Mouse (Mus musculus): ENCODE results near the gene Hist1h2ah.

Gene Hist1h2ah

DNA sequence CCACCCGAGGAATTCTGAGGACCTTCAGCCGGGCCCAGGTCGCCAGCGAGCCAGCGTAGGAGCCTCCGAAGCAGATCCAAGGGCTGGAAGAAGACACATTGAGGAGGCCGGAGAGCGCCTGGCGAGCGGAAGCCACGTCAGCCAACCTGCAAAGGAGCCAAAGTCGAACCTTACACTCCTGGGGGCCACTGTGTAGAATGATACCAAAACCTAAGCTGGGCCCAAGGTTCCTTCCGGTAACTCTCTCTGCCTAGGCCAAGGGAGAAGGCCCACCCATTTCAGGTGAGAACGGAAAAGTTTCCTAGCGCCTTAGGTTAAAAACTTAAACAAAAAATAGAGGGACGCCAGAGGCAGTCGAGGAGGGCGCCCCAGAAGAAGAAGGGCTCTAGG lies 28.3 kb downstream of the Hist1h2ah start:
- DNase-seq: no peak

DNA sequence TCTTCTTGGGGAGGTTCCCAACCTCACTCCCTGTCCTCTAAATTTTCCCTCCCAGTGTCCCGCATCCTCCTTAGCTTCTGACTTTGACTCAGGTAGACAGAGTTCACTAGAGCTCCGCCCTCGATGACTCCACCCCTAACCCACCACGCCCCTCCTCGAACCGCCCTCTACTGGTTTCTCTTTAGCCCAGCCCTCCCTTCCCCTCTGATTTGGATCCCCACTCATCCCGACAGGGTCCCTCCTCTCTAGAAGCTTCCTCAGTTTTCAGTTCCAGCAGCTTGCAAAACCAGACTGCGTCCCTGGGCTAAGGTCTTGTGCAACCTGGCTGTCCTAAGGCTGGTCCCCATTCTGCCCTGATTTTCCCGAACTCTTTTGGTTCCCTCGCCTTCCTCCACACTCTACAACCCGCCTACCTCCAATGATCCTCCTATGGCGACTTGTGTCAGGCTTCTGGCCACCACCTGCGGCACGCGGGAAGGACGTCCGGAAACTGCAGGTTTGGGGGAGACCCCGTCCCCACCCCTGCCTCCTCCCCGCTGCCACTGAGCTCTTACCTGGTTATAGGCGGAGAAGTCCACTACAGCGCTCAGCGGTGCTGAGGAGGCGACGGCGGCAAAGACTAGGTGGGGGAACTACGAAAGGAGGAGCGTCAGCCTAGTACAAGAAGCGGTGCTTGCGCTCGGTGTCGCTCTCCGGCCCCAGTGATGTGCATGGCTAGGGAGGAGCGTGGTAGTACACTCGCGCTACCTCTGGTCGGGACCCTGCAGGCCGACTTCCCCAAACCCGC lies 28.8 kb downstream of the Hist1h2ah start:
- DNase-seq: no peak

DNA sequence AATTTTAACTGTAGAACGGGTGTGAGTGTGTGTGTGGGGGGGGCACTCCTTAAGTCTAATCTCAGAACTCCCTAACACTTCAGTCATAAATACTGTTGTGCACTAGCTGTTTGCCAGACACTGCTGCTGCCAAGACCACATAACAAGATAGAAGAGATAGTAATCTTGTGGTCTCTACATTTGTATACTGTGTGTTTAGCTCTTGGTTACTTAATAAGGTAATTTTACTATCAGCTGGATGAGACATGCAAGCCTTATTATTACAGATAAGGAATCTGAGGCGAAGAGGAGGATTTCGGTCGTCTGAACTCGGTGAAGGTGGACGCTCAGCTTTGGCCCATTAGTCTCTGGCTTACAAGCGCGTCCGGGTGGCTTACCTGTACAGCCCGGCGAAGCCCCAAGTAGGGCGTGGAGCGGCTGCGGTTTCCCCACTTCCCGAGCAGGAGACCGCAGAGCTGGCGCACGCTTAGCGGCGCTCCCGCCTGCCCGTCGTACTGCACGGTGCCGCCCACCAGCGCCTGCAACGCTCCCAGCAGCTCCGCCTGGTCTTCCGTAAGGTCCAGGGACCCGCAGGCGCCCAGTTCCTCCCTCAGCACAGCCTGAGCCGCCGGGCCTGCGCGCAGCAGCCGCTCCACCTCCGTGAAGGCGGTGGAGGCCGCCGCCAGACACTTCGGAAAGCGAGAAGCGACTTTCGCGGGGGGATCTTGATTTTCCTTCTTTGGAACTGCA lies 29.6 kb downstream of the Hist1h2ah start:
- peak in 1 of 2 experiments; percentile 38 for DNase-seq

DNA sequence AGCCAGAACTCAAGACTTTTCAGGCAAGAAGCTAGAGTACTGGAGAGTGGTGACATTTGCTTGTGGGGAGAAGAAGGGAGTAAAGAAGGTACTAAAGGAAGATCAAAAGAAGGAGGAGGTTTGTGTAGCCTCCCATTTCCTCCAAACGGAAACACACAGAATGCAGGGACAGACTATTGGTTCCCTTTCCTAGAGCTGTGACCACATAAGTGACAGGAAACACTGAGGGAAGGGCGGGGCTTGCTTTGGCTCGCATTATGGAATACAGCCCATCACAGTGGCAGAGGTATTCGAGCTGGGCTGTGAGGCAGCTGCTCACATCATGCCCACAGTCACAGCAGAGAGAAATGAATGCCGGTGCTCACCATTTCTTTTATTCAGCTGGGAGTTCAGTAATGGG lies 33.5 kb downstream of the Hist1h2ah start:
- DNase-seq: no peak

DNA sequence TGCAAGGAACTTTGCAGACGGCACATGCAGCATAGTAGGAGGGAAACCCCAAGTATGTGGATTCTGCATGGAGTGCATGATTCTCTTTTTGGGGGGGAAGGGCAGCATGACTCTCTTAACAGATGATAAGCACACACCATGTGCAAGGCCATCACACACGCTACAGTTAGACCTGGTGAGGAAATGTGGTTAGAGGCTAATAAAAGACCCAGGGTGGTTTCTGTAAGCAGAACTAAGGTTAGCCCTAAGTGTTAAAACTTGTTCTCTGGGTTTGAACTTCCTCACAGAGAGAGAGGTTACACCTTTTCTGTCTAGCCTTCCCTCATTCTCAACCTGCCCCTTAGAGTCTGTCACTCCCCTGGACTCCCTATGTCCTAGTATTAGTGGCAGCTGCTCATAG lies 34.0 kb downstream of the Hist1h2ah start:
- DNase-seq: no peak

DNA sequence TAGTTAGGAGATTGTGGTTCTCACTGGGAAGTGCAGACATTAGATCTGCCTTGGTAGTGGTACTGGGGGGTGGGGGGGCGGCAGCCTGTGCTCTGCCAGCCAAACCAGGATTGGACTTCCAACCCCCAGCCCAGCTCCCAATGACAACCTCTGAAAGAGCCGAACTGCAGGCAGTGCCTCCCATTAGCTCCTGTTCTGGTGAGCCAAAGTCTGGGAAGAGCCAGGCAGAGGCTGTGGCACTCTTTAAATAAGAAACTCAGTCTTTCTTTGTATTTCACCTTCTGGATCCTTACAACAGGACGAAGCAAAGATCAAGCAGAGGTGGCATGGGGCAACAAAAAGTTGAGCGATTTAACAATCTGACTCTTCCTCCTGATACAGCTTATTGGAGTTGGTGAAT lies 36.2 kb downstream of the Hist1h2ah start:
- DNase-seq: no peak

DNA sequence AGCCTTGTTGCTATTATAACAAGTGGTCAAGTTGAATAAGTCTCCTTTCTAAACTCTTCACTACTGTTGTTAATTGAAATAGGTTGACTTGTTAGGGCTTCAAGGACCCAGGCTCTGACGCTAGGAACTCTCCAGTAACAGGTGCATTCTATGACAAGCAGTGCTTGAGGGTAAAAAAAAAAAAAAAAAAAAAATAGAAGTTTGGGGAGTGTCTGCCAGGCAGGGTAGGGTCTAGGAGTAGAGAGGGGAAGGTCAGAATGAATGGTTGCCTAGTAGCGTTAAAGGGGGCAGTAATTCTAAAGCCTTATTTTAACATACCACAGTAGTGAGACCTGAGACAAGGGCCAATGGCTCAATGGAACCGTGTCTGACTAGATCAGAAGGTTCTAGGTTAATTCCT lies 37.0 kb downstream of the Hist1h2ah start:
- no peak for DNase-seq

DNA sequence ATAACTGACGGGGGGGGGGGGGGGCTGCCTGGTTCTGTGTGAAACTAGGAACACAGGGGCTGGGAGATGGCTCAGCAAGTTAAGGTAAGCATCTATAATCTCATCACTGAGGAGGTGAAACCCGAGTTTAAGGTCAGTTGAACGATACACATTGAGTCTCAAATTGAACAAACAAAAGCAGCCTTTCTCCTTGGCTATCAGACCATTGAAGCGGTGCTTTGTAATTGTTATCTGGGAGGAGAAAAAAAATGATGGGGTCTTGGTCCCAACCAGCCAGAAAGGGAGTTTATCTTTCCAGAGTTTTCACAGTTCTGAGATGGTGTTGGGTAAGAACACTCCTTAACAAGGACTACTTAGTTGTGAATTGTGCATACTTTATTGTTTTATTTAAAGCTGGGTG lies 37.5 kb downstream of the Hist1h2ah start:
- no peak for DNase-seq

DNA sequence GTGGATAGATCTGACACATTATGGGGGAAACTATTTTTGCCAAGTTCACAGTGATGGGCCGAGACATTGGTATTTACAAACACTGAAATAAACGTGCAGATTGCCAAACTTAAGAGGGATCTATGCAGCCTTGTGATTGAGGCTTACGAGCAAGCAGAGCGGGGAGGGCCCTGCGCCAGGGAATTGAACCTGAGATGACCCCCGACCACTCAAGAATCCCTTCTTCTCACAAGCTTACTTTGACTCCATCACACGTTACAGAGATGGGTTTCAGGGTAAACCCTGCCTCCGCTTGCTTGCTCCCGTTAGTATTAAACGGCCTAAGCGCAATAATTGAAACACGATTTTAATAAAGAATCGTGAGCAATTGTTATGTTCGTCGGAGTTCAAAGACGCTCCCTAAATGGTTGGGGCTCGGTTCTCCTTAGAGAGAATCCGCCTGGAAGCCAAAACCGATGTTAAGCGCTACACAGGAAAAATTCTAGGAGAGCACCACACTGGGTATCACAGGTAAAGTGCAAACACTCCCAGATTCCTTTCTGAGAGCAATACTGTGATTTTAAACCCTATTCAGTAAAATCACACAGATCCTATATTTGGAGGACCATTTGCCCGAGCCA lies 38.1 kb downstream of the Hist1h2ah start:
- no peak for DNase-seq

DNA sequence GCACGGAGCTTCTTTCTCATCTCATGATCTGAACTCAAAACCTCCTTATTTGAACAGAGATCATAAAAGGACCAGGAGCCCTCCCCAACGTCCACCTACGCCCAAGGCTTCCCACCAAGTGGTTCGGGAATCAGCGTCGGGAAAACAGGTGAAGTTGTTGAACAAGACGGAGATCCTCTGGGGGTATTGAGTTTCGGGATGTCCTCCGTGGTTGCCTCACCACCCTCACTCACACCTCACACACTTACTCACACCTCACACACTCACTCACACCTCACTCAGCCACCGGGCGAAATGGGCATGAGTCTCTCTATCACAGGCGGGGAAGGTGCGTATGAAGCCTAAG lies 38.6 kb downstream of the Hist1h2ah start:
- no peak for DNase-seq

DNA sequence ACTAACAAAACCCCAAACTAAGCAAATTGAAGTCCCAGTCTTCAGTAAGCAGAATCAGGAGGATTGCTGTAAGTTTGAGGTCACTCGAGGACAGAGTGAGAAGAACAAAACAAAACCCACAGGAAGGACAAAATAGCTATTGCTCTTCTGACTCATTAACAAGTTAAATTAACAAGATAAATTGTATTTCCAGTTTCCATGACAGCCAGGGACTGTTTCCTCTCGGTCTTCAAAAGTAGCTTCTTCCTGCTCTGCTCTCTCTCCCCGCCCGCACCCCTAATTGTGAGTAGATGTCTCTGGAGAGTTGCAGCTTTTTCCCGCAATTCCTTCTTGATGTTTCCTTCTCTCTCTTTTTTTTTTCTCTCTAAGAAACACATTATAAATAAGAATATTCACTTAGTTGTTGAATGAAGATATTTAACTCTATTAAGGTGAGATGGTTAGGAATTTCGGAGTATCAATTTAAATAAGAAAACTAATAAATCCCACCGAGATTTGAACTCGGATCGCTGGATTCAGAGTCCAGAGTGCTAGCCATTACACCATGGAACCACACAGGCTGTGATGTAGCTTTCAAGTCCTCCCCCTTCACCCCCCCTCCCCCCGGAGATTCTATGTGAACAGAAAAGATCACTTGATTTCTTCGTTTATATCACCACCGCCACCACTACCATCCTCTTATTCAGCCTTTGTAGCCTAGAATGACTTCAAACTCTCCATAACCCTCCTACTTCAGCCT lies 39.1 kb downstream of the Hist1h2ah start:
- no peak for DNase-seq

DNA sequence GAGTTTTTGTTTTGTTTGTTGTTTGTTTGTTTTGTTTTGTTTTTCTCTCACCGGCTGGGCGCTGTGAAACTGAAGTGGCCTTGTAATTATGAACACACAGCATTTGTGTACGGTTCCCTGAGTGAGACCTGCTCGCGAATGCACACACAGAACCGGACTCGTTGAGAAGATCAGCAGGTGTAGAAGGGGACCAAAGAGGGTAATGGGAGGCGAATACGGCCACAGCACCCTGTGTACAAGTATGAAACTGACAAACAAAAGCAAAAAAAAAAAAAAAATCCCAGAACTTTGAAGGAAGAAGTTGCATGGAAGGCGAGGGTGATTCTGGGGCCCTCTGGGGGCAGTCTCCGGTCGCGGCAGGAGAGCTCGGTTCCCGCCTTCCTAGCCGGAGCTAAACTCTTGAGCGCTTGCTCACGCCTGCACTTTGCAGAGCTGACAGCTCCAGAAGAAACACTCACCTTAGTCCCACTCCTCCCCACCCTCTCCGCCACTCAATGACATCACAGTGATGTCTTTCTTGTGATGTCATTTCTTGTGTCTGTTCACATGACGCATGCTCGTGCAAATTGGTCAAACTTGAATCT lies 39.9 kb downstream of the Hist1h2ah start:
- no peak for DNase-seq

DNA sequence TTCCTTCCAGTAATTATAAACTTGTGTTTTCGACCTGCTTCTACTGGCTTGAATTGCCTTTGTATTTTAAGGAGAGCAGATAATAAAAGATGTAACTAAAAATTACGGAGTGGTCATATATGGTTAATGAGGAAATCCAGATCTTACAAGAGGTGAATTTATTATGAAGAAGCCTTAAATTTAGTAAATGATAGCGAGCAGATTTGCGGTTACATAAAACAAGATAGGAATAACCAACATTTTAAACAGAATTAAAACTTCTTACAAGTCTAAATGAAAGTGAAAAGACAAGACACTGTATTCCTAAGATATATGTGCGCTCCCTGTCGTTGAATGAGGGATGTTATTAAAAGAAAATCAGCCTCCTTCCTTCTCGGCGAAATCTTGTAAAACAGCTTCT lies 40.5 kb downstream of the Hist1h2ah start:
- no peak for DNase-seq

DNA sequence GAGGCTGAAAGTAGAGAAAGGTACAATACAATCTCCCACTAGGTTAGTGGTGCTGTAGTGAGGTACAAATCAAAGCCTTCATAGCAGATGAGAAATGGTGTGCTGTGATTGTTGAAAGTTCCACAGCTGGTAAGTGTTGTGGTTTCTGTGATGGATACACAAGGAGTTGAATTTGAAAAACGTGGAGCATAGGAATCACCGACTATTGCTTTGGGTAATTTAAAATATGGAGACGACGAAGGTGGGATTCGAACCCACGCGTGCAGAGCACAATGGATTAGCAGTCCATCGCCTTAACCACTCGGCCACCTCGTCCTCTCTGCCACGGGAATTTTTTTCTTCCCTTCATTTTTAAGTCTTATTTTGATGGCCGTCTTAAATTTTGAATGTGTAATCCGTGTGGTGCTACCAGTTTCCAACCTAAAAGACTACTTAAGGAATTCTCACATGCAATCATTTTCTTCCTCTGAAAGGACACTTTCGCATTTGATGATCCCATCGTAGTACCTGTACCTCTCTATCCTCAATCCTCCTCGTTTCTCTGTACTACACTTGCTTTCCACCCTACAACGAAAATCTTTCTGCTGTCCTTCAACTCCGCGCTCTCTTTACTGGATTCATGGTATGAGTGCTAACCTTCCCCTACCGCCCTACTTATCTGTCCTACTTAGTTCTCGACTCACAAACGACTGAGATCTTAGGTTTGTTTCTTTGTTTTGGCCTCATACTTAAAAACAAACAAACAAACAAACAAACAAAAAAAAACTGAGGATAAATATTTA lies 41.2 kb downstream of the Hist1h2ah start:
- DNase-seq: no peak

DNA sequence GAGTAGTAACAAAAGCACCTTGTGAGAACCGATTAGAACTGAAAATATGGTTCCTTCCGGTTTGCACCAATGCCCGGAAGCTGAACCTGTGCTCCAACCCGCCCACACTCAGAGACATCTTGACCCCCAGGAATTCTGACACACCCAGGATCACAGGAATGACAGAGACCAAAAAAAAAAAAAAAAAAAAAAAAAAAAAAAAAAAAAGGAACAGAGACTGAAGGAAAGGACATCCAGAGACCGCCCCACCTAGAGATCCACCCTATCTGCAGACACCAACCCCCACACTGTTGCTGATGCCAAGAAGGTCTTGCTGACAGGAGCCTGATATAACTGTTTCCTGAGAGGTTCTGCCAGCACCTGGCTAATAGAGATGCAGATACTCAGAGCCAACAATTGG lies 42.8 kb downstream of the Hist1h2ah start:
- DNase-seq: no peak
